In genomic region chr5:131537155-131537830, GRCm38 (mm10) we compare ENCODE assay signal across 8 mouse cellular contexts.
A peak's percentile ranks its signal among the peaks of the same experiment; 100 is the strongest.
DNase-seq lines count a peak whose midpoint lies in the region; ATAC-seq and TF ChIP-seq lines count a peak whose summit lies in the region.

No protein-coding gene starts in this region.

- peak; percentile 68 for TF ChIP-seq POLR2A in myocyte (IDR thresholded peaks at IDR 0.05; ENCODE audit: insufficient read length, low read depth)

- H3ac ChIP-seq in myocyte (ENCODE audit: control insufficient read depth, insufficient read length), result peak overlapping the region; percentile 96

- intact Hi-C loops in gastrocnemius, postnatal 36 days (cut with DNase I), result loop anchor here (10.0 kb wide), 2 partner anchors 538 to 578 kb away; no protein-coding TSS in a partner anchor

- peaks cover 5% of the 10 kb centered on the region; the same call in 1 of the 2 replicates for H3K36me3 ChIP-seq in intestine, embryonic 14.5 days (ENCODE audit: control insufficient read depth, insufficient read depth, low read length)
- H3K36me3 ChIP-seq in liver, embryonic 11.5 days (ENCODE audit: control insufficient read depth, insufficient read depth, low read length), result no peaks in the 10 kb centered on the region
- H3K36me3 ChIP-seq in myocyte (ENCODE audit: control insufficient read depth, insufficient read depth), result peaks cover 3% of the 10 kb centered on the region

- H3K9me3 ChIP-seq in intestine, embryonic 14.5 days (ENCODE audit: control insufficient read depth, low read length), result no peaks in the 10 kb centered on the region
- H3K9me3 ChIP-seq in liver, embryonic 11.5 days (ENCODE audit: control insufficient read depth, low read length), result no peaks in the 10 kb centered on the region

- peak overlapping the region; percentile 85 for H3K4me3 ChIP-seq in intestine, embryonic 14.5 days (ENCODE audit: low read depth, low read length)
- H3K4me3 ChIP-seq in liver, embryonic 11.5 days (ENCODE audit: low read depth, low read length), result peak overlapping the region; percentile 59
- peak overlapping the region; percentile 68 for H3K4me3 ChIP-seq in myocyte

- H3K9ac ChIP-seq in intestine, embryonic 14.5 days (ENCODE audit: low read length), result peak overlapping the region; percentile 90
- peak overlapping the region; percentile 71 for H3K9ac ChIP-seq in liver, embryonic 11.5 days (ENCODE audit: low read depth, low read length)

- no peaks in the 10 kb centered on the region for H3K27me3 ChIP-seq in intestine, embryonic 14.5 days (replicated peaks; ENCODE audit: control insufficient read depth, insufficient read depth, low read length)
- peaks cover 33% of the 10 kb centered on the region for H3K27me3 ChIP-seq in liver, embryonic 11.5 days (replicated peaks; ENCODE audit: control insufficient read depth, insufficient read depth, low read length)
- no peaks in the 10 kb centered on the region for H3K27me3 ChIP-seq in myocyte (ENCODE audit: control insufficient read depth, insufficient read depth, insufficient read length)

- peak overlapping the region; percentile 70 for H3K4me2 ChIP-seq in intestine, embryonic 14.5 days (ENCODE audit: low read length)
- H3K4me2 ChIP-seq in liver, embryonic 11.5 days, result peak overlapping the region; percentile 75
- peak overlapping the region; percentile 94 for H3K4me2 ChIP-seq in myocyte (ENCODE audit: low read depth)

- under 1% methylated on average over 42 of the region's 44 CpGs for WGBS in intestine, embryonic 14.5 days
- under 1% methylated on average over 42 of the region's 44 CpGs for WGBS in liver, embryonic 11.5 days

- peaks cover 41% of the 10 kb centered on the region for H3K79me2 ChIP-seq in myocyte (ENCODE audit: control insufficient read depth, insufficient read depth)

- peaks cover 14% of the 10 kb centered on the region for H3K4me1 ChIP-seq in intestine, embryonic 14.5 days (replicated peaks; ENCODE audit: control insufficient read depth, insufficient read depth, low read length)
- H3K4me1 ChIP-seq in liver, embryonic 11.5 days (replicated peaks; ENCODE audit: control insufficient read depth, insufficient read depth, low read length), result peaks cover 2% of the 10 kb centered on the region; the same call in 1 of the 2 replicates

- DNase-seq in cerebellum, adult 11 months, result peak; percentile 21
- DNase-seq in embryo, embryonic 10.5 days (ENCODE audit: low spot score), result peak; percentile 87
- peak; percentile 50 to 57 for DNase-seq in gastrocnemius, postnatal 36 days
- peak; percentile 92 for DNase-seq in intestine, embryonic 14.5 days (ENCODE audit: low spot score)
- DNase-seq in liver, embryonic 11.5 days (ENCODE audit: low spot score), result peak; percentile 81
- peak; percentile 72 for DNase-seq in urinary bladder, adult 2 months (ENCODE audit: low spot score)

- ATAC-seq in cerebellum, adult (ENCODE audit: insufficient number of reproducible peaks, low FRiP score, low TSS enrichment), result no peak
- ATAC-seq in intestine, embryonic 14.5 days (replicated peaks; ENCODE audit: low FRiP score, low TSS enrichment, low read depth), result peak; percentile 71
- ATAC-seq in liver, embryonic 11.5 days (replicated peaks; ENCODE audit: low FRiP score), result peak; percentile 62

- peak overlapping the region; percentile 92 for H3K27ac ChIP-seq in intestine, embryonic 14.5 days (ENCODE audit: low read depth)
- peak overlapping the region; percentile 77 for H3K27ac ChIP-seq in liver, embryonic 11.5 days (ENCODE audit: low read depth, low read length)

TF ChIP-seq in myocyte, 11 proteins besides CTCF, POLR2A, EP300 and RAD21:
- TF ChIP-seq MYOD1 (IDR thresholded peaks at IDR 0.05; ENCODE audit: control insufficient read depth in 1 of 3, insufficient read length in 2 of 3, low read depth in 2 of 3), result peak in 1 of 3 experiments; percentile 3
- TF ChIP-seq MYOG (IDR thresholded peaks at IDR 0.05; ENCODE audit: control insufficient read depth in 1 of 3, insufficient read depth in 1 of 3, insufficient read length in 2 of 3, low read depth in 2 of 3), result no peak
- peak; percentile 15 for TF ChIP-seq POLR2AphosphoS2 (IDR thresholded peaks at IDR 0.05; ENCODE audit: insufficient read length, low read depth)
- no peak for TF ChIP-seq TCF3 (IDR thresholded peaks at IDR 0.05; ENCODE audit: insufficient read length, low read depth)

Comparison
In these comparisons a context has a peak if more than half of its experiments do, and no peak if none do; other contexts are left out.
1. DNase-seq: peak in every context shown above with its lines; median percentile 92 in intestine, embryonic 14.5 days; 87 in embryo, embryonic 10.5 days; 81 in liver, embryonic 11.5 days; 72 in urinary bladder, adult 2 months; 54 in gastrocnemius, postnatal 36 days; 21 in cerebellum, adult 11 months.